Mouse (Mus musculus): ENCODE measurements at regions not wholly inside any gene's neighbourhood (a gene's known extent, or its start where the extent isn't known, plus 50 kb on each side); places are given as distances from the start of the nearest gene placed in this dataset.

GRCm38 (mm10) chr4:48992021-48992420 lies 67.1 kb upstream of the Plppr1 start:
- TF ChIP-seq CTCF (IDR thresholded peaks at IDR 0.05; ENCODE audit: low read depth) (no peak), EP300 (IDR thresholded peaks at IDR 0.05; ENCODE audit: low read depth) (no peak)

Data from heart, postnatal 0 days (tissue).